Mouse (Mus musculus) liver, embryonic 13.5 days (tissue): ENCODE measurements around the gene Mettl27. TPM values are rescaled to one million over a fixed set of nuclear protein-coding genes. Genes with fewer than 3 reads are reported as not detected.

ENCODE experiments used
- ATAC-seq: fragments of 200-750 bp; cut with Nextera tagmentation; 2 replicates; pipeline ENCODE4 v1.8.0; 2017; ENCODE audit warnings: low read depth, mild to moderate bottlenecking, moderate number of reproducible peaks, moderate library complexity
- DNase-seq: peaks from one replicate; pipeline ENCODE4 v3.0.0; 2022
- H3K27ac ChIP-seq: fragments of 300-500 bp; sonication (generic); 2 replicates; pipeline ENCODE4 v1.5.1; 2015; ENCODE audit warnings: moderate library complexity, mild to moderate bottlenecking, inconsistent platforms
- H3K27me3 ChIP-seq: fragments of 300-500 bp; sonication (generic); 2 replicates; pipeline ENCODE4 v1.6.1; 2015; ENCODE audit warnings: mild to moderate bottlenecking, inconsistent platforms
- H3K36me3 ChIP-seq: fragments of 300-500 bp; sonication (generic); 2 replicates; pipeline ENCODE4 v1.6.1; 2015; ENCODE audit warnings: mild to moderate bottlenecking, inconsistent platforms
- H3K4me1 ChIP-seq: fragments of 300-500 bp; sonication (generic); replicated peaks from 2 replicates; pipeline ENCODE4 v1.6.1; 2015; ENCODE audit warnings: inconsistent platforms
- H3K4me2 ChIP-seq: fragments of 300-500 bp; sonication (generic); 2 replicates; pipeline ENCODE4 v1.6.1; 2015; ENCODE audit warnings: inconsistent platforms, mild to moderate bottlenecking, moderate library complexity
- H3K4me3 ChIP-seq: fragments of 300-500 bp; sonication (generic); replicated peaks from 2 replicates; pipeline ENCODE4 v1.5.1; 2015; ENCODE audit warnings: mild to moderate bottlenecking, inconsistent platforms
- H3K9ac ChIP-seq: fragments of 300-500 bp; sonication (generic); 2 replicates; pipeline ENCODE4 v1.6.1; 2015; ENCODE audit warnings: mild to moderate bottlenecking, inconsistent platforms
- H3K9me3 ChIP-seq: fragments of 300-500 bp; sonication (generic); replicated peaks from 2 replicates; pipeline ENCODE4 v1.6.1; 2016; ENCODE audit warnings: inconsistent platforms
- WGBS: fragments of 180-500 bp; shearing (Covaris S2); methylation state at CpG from one replicate; pipeline ENCODE4 v1.1.7; 2015; ENCODE audit not compliant: insufficient replicate concordance; 5-methylcytosine and 5-hydroxymethylcytosine counted together
- polyA plus RNA-seq: library from polyadenylated mRNA; unstranded; fragments of >200 nt; fragmentation: Nextera tagmentation; extraction: Ambion mirVana; gene quantifications from 2 replicates; pipeline ENCODE4 v1.2.1, GENCODE M21; 2015

Gene Mettl27
- 10.6 and 12.2 TPM in 2 replicates for polyA plus RNA-seq

DNA sequence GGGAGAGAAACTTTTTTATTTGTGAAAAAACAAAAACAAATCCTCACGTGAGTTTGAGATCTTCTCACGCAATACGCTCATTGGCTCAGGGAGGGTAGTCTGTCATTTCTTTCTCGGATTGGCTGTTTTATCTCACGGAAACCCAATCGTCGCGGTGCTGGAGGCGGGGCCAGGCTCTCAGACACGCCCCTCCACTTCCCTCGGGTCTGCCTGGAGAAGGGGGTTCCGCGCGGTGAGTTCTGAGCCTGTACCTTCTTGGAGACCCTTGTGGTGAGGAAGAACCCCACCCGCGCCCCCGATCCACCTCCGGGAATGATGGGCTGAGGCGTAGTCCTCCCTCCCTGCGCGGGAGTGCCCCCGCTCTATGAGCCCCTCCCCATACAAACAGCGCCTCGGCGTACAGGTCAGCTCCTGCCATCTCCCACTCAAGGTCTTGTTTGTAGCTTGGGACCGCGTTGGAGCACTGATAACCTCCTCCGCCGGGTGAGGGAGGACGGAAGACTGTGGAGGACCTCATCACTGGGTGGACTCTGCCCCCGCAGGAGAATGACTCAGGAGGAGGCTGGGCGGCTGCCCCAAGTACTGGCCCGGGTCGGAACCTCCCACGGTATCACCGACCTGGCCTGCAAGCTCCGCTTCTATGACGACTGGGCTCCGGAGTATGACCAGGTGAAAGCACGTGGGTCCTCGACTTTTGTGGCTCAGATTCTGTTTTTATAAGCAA, at the start of gene Mettl27:
Gene Mettl27, plus strand, starts transcription at position 190 of the 724 bp plus-strand sequence.
- Histone ChIP-seq H3K4me1 (peaks cover 26% of the 10 kb centered on the region), H3K4me3 (peak within 1 kb of the TSS; percentile 82), H3K9me3 (no peaks in the 10 kb centered on the region), H3K27ac (peak within 1 kb of the TSS; percentile 97), H3K36me3 (peaks cover 6% of the 10 kb centered on the region; the same call in 1 of the 2 replicates), H3K4me2 (peak within 1 kb of the TSS; percentile 89), H3K27me3 (0 out of 2 replicates have a peak, but pooled peaks cover 3% of the 10 kb centered on the region), H3K9ac (peak within 1 kb of the TSS; percentile 87)
- under 1% methylated on average over 41 of the region's 41 CpGs for WGBS
- DNase-seq (peak; percentile 92), ATAC-seq (peak; percentile 95)

GRCm38 (mm10) chr5:134883077-134883476, 49.1 kb upstream of the Mettl27 start:
- 48% methylated on average over 3 of the region's 3 CpGs for WGBS
- DNase-seq = no peak
- Histone ChIP-seq H3K9ac (no peak overlapping the region), H3K4me1 (no peaks in the 10 kb centered on the region), H3K27ac (no peak overlapping the region), H3K4me3 (no peak overlapping the region), H3K36me3 (no peaks in the 10 kb centered on the region), H3K9me3 (no peaks in the 10 kb centered on the region), H3K27me3 (no peaks in the 10 kb centered on the region), H3K4me2 (no peak overlapping the region)
- no peak for ATAC-seq

DNA sequence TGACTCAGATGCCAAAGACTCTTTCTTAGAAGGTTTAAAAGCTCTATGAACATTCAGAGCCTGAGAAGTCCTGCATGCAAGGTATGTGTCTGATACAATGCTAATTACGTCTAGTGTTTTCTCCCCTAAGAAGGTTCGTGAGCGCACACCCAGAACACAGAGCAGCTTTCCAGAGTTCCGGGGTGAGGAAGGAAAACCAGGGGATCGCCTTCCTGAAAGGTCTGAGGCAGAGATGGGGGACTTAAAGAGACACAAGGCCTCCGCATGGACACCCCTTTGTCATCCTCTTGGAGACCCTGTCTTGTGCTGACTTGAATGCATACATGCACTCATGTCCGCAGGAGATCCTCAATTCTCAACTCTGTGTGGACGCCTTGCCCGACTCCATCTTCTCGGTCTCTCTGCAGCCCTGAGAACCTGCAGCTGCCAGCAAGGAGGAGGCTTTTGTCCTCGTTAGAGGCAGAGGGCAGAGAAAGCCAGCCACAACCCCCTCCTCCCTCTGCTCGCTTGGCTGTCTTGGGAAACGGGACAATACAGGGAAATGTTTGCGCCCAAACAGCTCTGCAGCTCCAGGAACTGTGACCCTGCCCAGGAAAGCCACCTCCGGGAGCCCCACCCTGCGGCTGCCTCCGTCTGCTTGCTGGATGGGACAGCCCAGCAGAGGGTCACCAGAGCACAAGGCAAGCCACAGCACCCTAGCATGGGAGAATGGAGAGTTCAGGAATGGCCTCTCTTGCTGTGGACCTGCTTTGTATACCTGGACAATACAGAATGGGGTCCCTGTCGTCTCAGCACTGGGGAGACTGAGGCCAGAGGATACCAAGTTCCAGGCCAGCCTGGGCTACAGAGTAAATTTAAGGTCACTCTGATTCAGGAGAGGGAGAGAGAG, 44.5 kb upstream of the Mettl27 start:
- no peak for ATAC-seq
- no peaks in the 10 kb centered on the region for H3K4me1 ChIP-seq
- WGBS = 28% methylated on average over 18 of the region's 18 CpGs
- DNase-seq = no peak
- no peak overlapping the region for H3K9ac ChIP-seq
- H3K9me3 ChIP-seq = no peaks in the 10 kb centered on the region
- H3K36me3 ChIP-seq = no peaks in the 10 kb centered on the region
- no peak overlapping the region for H3K4me2 ChIP-seq
- H3K4me3 ChIP-seq = no peak overlapping the region
- H3K27me3 ChIP-seq = no peaks in the 10 kb centered on the region
- H3K27ac ChIP-seq = no peak overlapping the region

- H3K27me3 ChIP-seq = no peaks in the 10 kb centered on the region
- DNase-seq (no peak), ATAC-seq (no peak)
- H3K4me3 ChIP-seq = no peak overlapping the region
- H3K4me2 ChIP-seq = no peak overlapping the region
- H3K27ac ChIP-seq = no peak overlapping the region
- no peaks in the 10 kb centered on the region for H3K36me3 ChIP-seq
- H3K9me3 ChIP-seq = 0 out of 2 replicates have a peak, but pooled peaks cover 5% of the 10 kb centered on the region
- no peaks in the 10 kb centered on the region for H3K4me1 ChIP-seq
- no peak overlapping the region for H3K9ac ChIP-seq
- WGBS = 75% methylated on average over 7 of the region's 7 CpGs
Measured at GRCm38 (mm10) chr5:134888505-134888904, 43.7 kb upstream of the Mettl27 start.

DNA sequence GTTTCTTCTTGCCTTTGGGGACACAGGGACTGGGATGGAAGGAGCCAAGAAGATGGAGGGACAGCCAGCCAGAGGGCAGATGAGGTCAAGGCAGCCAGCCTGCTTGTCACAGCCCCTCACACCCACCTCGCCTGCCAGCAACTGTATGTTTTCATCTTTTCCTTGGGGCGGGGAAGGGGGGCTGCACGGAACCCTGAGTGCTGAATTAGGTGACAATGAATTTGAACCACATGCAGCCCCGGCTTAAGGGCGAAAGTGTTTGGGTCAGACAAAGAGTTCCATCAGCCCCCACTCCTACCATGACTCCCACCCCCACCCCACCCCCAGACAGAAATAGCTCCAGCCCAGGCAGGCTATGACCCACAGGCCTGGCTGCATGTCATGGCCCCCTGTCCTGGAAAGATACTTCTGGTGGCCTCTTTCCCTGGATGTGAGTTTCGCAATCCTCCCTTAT, 41.5 kb upstream of the Mettl27 start:
- Histone ChIP-seq H3K9ac (no peak overlapping the region), H3K9me3 (0 out of 2 replicates have a peak, but pooled peaks cover 5% of the 10 kb centered on the region), H3K36me3 (no peaks in the 10 kb centered on the region), H3K4me2 (no peak overlapping the region), H3K4me3 (no peak overlapping the region), H3K4me1 (no peaks in the 10 kb centered on the region), H3K27ac (no peak overlapping the region), H3K27me3 (no peaks in the 10 kb centered on the region)
- DNase-seq (no peak), ATAC-seq (no peak)
- WGBS = 68% methylated on average over 6 of the region's 6 CpGs

- 48% methylated on average over 8 of the region's 8 CpGs for WGBS
Measured at GRCm38 (mm10) chr5:134891552-134891951, 40.6 kb upstream of the Mettl27 start.

GRCm38 (mm10) chr5:134892717-134893116, 39.5 kb upstream of the Mettl27 start:
- no peaks in the 10 kb centered on the region for H3K36me3 ChIP-seq
- 0 out of 2 replicates have a peak, but pooled peaks cover 5% of the 10 kb centered on the region for H3K9me3 ChIP-seq
- ATAC-seq (no peak), DNase-seq (no peak)
- no peak overlapping the region for H3K27ac ChIP-seq
- no peak overlapping the region for H3K9ac ChIP-seq
- no peak overlapping the region for H3K4me3 ChIP-seq
- no peak overlapping the region for H3K4me2 ChIP-seq
- H3K27me3 ChIP-seq = no peaks in the 10 kb centered on the region
- no peaks in the 10 kb centered on the region for H3K4me1 ChIP-seq
- 51% methylated on average over 5 of the region's 5 CpGs for WGBS

More at GRCm38 (mm10) chr5:134891552-134891951, 40.6 kb upstream of the Mettl27 start:
- Histone ChIP-seq H3K9me3 (0 out of 2 replicates have a peak, but pooled peaks cover 5% of the 10 kb centered on the region), H3K4me3 (no peak overlapping the region), H3K27ac (no peak overlapping the region), H3K36me3 (no peaks in the 10 kb centered on the region), H3K9ac (no peak overlapping the region), H3K4me1 (no peaks in the 10 kb centered on the region), H3K4me2 (no peak overlapping the region), H3K27me3 (no peaks in the 10 kb centered on the region)
- ATAC-seq (no peak), DNase-seq (no peak)

DNA sequence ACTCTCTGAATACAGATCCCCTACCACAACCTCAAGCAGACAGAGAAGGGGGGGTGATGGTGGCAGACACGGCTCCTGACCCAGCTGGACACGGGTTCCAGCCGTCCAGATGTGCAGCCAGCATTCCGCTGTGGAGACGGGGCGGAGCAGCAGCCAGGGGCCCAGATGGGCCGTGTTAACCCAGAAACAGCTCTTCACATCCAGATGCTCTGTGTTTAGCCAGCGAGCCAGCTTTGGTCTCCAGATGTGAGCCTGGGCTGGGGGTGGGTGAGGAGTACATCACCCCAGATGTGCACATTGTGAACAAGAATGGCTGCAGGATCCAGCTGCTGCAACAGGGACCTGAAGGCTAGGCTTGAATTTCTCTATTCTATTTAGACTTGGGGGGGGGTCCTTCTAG, 36.9 kb upstream of the Mettl27 start:
- Histone ChIP-seq H3K4me3 (no peak overlapping the region), H3K9ac (no peak overlapping the region), H3K4me1 (no peaks in the 10 kb centered on the region), H3K9me3 (0 out of 2 replicates have a peak, but pooled peaks cover 5% of the 10 kb centered on the region), H3K4me2 (no peak overlapping the region), H3K36me3 (no peaks in the 10 kb centered on the region), H3K27ac (no peak overlapping the region), H3K27me3 (no peaks in the 10 kb centered on the region)
- DNase-seq (no peak), ATAC-seq (no peak)
- WGBS = 65% methylated on average over 8 of the region's 8 CpGs

DNA sequence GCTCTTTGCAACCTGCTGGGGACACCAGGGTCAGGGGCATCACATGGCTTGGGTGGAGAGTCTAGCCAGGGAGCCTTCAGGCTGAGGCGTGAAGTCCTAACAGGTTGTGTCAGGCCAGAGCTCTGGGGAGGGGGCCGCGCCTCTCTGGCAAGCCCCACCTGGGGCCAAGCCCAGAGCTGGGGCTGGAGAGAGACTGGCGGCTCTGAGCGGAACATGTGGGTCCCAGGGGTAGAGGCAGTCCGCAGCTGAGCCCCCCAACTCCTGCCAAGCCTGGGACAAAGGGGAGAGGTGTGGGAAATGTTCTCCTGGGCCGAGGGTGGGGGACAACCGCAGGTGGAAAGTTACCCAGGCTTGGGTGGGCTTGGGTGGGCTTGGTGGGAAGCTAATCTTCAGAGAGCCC, 35.2 kb upstream of the Mettl27 start:
- DNase-seq = no peak
- Histone ChIP-seq H3K36me3 (no peaks in the 10 kb centered on the region), H3K4me1 (no peaks in the 10 kb centered on the region), H3K27me3 (no peaks in the 10 kb centered on the region), H3K27ac (no peak overlapping the region), H3K9ac (no peak overlapping the region), H3K4me2 (no peak overlapping the region), H3K9me3 (0 out of 2 replicates have a peak, but pooled peaks cover 5% of the 10 kb centered on the region), H3K4me3 (no peak overlapping the region)
- no peak for ATAC-seq
- WGBS = 70% methylated on average over 8 of the region's 8 CpGs

DNA sequence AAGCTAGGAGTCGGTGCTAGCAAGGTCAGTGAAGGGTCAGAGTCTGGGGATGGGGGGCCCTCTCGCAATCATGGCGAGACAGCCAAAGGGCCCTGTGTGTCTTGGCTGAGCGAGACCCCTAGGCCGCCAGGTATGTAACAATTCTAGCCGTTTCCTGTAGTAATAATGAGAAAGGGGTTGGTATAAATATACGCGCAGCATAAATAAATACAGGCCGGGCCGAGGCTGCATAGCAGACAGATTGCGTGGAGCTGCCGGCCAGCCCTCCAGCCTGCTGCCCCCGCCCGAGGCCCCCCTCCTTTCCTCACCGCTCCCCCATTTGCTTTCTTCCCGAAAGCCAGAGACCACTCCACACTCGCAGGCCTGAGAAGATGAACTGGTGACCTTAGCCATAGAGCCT, 34.6 kb upstream of the Mettl27 start:
- ATAC-seq (no peak), DNase-seq (no peak)
- Histone ChIP-seq H3K4me1 (no peaks in the 10 kb centered on the region), H3K36me3 (no peaks in the 10 kb centered on the region), H3K27me3 (0 out of 2 replicates have a peak, but pooled peaks cover 3% of the 10 kb centered on the region), H3K9ac (no peak overlapping the region), H3K27ac (no peak overlapping the region), H3K9me3 (0 out of 2 replicates have a peak, but pooled peaks cover 5% of the 10 kb centered on the region), H3K4me3 (no peak overlapping the region), H3K4me2 (no peak overlapping the region)
- WGBS = 73% methylated on average over 17 of the region's 17 CpGs

DNA sequence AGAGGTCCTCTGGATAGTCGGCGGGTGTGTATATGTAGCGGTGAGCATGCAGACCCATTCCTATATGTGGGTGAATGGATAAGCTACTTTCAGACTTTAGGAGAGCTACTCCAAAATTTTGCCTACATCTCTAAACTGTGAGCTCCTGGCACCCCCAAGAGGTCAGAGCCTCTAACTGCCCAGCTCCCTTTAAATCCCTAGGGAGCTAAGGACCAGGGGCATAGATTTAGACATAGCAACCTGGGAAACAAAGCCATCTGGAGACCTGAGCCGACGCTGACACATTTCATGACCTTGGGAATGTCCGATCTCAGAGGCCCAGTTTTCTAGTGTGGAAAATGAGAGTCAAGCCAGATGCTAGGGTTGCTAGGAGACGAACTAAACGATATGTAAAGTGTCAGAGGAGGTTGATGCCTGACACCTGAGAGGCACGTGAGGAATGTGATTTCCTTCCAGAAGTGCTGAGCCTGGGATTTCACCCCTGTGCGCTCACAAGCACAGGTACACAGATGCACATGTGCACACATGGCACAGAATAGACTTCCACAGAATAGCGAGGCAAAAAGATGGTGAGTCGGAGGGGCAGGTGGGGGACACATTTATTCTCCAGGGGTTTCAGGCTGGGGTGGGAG, 31.0 kb upstream of the Mettl27 start:
- ATAC-seq (no peak), DNase-seq (no peak)
- Histone ChIP-seq H3K27ac (no peak overlapping the region), H3K9ac (no peak overlapping the region), H3K4me2 (no peak overlapping the region), H3K9me3 (no peaks in the 10 kb centered on the region), H3K4me3 (no peak overlapping the region), H3K4me1 (no peaks in the 10 kb centered on the region), H3K27me3 (0 out of 2 replicates have a peak, but pooled peaks cover 4% of the 10 kb centered on the region), H3K36me3 (no peaks in the 10 kb centered on the region)
- 45% methylated on average over 12 of the region's 12 CpGs for WGBS
